Mouse (Mus musculus) adrenal gland, adult (tissue): Measurements from ENCODE around the gene Ddx19b.
"Not testable (repeated sequence)": the region's sequence is repeated elsewhere in the genome, so short reads cannot be mapped to it uniquely, and the experiment has no call there.

Experiments
- DNase-seq, 2 experiments: peaks; one replicate each; pipeline ENCODE4 v3.0.0; 2022 to 2023; ENCODE audit warnings: low spot score in 1 of 2; ENCODE audit not compliant: inconsistent age in 2 of 2

Ddx19b gene

GRCm38 (mm10) chr8:111034276-111034675 lies 2.7 kb upstream of the Ddx19b start:
- DNase-seq, result peak in 1 of 2 experiments; percentile 41

DNA sequence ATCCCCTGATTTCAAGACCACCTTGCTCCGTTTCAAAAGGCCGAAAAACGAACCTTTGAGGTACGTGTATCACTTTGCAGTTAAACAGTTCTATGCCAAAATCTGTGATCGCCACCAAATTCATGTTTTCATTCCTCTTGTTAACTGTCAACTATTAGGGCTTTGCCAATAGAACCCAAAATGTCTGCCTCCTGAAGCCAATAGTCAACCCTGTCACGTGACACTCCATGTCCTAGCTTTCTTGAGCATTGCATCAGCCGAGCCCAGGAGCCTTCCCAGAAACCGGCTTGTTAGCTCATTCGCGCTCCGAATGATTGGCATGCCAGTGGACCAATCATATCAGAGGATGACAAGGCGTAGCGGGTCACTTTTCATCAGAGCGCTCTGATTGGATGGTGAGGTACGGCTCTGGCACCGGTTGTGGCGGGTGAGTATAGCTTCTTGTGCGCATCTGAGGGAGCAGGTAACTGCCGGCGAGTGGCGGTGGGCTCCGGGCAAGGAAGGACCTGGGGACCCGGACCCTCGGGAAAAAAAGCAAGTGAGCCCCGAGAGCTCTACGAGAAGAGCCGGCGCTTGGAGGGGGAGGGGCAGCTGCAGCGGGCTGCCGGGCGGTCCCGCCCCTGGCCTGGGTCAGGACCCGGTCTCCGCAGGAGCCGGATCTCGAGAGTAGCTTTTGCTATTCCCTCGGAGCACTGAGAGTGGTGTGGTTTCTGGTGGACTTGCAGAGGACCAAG lies 2.1 kb upstream of the Ddx19b start:
- peak; percentile 98 to 100 for DNase-seq

DNA sequence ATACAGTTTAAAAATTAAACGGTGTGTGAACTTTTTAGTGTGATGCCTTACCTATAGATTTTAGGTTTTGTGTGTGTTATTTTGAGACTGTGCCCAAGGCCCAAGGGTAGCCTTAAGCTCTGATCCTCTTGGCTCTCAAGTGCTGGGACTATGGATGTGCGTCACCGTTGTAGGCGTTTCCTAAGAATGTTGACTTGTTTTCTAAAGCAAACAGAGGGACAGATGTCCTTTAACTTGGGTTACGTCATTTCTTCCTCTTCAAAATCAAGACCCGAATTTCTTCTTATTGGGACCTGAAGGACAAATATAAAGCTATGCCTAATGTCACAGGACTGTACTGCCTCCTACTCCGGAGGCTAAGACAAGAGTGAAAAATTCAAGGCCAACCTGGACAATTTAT lies 1.4 kb upstream of the Ddx19b start, which contains the start of gene Aars:
TSS of gene Aars (plus strand) at position 229 of the 400 bp plus-strand sequence.
- peak in 1 of 2 experiments; percentile 40 for DNase-seq

DNA sequence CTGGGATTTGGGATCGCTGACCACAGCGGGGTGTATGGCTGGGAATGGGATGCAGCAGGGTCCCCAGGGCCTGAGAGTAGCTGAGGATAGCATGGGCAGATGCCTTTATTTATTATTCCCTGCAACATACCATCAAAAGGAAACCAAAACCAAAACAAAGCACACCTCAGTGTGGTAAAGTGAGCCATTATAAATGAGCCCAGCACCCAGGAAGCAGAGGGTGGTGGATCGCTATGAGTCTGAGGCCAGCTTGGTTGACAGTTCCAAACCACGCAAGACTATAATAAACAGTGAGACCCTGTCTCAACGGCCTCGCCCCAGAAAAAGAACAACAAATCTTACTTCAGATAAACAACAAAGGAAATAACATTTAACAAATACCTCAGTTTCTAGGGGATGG lies 1.5 kb downstream of the Ddx19b start:
- DNase-seq, result no peak

DNA sequence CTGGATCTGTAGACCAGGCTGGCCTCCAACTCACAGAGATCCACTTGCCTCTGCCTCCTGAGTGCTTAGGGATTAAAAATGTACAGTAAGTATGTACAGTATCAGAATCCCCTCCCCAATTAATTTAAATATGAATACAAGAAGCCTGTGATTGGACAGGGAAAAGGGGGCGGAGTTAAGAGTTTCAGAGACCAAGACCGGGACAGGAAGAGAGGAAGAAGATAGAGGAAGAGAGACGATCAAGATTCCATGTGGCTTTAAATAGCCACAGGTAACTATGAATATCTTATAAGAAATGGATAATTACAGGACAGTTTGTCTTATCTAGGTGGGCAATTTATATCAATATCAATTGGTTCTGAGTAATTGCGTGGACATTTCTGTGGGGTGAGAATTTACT lies 2.0 kb downstream of the Ddx19b start:
- no peak for DNase-seq

- peak; percentile 92 to 97 for DNase-seq
Observed at GRCm38 (mm10) chr8:111027391-111027937, 4.1 kb downstream of the Ddx19b start.

- DNase-seq, result not testable (repeated sequence)
Observed at GRCm38 (mm10) chr8:111026609-111027008, 4.9 kb downstream of the Ddx19b start.

GRCm38 (mm10) chr8:111010230-111010991 lies 21.1 kb downstream of the Ddx19b start:
- DNase-seq, result not testable (repeated sequence)

GRCm38 (mm10) chr8:110997547-110998531 lies 33.7 kb downstream of the Ddx19b start, which contains the start of gene Ddx19a:
Gene Ddx19a, minus strand, starts transcription at chr8:110997800.
- peak; percentile 90 to 96 for DNase-seq

DNA sequence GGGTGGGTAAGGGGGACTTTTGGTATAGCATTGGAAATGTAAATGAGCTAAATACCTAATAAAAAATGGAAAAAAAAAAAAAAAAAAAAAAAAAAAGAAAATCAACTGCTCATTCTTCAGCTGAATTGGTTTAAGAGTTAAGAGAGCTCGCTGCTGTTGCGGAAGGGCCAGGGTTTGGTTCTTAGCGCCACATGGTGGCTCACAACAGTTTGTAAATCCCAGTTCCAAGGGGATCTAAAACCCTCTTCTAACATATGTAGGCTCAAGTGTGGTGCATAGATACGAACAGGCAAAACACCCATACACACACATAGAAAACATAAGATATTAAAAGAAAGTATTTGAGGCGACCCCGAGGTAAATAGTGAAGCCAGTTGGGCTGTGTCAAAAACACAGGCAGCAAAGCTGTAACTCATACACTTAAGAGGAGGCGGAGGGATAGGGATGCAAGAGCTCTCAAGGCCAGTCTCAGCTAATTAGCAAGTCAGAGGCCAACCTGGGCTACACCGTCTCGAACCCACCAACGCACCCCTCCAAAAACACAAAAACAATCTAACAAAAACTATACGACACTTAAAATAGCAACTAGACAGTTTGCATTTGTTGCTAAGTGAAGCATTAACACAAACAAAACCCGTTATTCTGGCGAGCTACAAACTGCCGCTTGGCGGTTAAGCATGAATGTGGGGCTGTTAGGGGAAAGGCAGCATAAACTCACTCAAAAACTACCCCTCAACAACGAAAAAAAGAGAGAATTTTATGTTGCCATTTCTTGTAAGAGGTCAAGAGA lies 34.7 kb downstream of the Ddx19b start:
- peak in 1 of 2 experiments; percentile 32 for DNase-seq

- no peak for DNase-seq
Observed at GRCm38 (mm10) chr8:110990017-110990416, 41.5 kb downstream of the Ddx19b start.

DNA sequence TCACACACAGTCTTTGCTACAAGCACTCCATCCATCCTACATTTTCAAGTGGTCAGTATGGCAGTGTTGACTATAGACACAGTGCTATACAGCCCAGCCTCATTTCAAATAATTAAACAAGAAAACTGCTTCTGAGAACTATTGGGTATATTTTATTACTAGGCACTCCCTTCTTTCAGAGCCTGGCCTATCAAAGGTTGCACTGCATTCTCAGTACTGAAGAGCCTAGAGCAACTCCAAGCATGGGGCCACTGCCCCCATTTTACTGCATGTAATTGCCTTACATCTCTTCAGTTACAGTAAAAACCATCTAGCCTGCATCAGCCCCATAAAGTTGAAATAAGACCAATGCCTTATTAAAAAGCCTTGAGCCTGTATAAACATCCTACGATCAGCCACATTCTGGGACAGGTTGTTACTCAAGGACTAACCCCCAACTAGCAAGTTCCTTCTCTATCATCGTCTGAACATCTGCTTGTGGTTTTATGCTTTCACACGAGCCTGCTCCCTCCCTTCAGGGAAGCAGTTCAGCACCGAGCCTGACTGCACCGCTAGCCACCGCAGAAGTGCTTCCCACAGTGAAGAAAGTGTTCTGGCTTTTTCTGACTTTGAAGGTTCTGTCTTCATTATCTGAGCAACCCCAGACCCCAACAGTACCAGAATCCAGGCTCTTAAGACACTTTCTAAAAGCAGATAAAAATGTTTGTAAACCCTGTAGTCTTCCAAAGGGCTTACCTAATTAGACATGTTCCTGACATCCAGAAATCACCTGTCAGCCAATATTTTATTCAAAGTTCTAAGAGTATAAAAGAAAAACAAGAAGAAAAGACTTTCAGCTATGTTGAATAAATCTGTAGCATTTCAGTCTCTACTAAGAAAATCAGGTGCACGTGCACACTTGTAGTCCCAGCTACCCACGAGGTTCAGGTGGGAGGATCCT lies 43.5 kb downstream of the Ddx19b start:
- DNase-seq, result no peak

GRCm38 (mm10) chr8:110981304-110981703 lies 50.2 kb downstream of the Ddx19b start:
- DNase-seq, result no peak

DNA sequence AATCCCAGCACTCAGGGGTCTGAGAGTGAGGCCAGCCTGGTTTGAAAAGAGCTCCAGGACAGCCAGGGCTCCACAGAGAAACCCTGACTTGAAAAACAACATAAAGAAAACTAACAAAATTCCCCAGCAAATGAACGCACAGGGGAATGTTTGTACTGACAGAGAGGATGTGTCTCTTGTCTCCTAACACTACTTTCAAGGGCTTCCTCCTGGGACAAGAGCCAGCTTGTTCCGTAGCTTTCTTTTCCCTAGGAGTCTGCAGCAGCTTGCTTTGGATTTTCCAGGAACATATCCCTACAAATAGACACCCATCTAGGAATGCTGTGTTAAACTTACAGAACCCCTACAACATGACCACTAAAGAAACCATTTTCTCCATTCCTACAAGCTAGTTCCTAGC lies 53.6 kb downstream of the Ddx19b start:
- DNase-seq, result not testable (repeated sequence)

DNA sequence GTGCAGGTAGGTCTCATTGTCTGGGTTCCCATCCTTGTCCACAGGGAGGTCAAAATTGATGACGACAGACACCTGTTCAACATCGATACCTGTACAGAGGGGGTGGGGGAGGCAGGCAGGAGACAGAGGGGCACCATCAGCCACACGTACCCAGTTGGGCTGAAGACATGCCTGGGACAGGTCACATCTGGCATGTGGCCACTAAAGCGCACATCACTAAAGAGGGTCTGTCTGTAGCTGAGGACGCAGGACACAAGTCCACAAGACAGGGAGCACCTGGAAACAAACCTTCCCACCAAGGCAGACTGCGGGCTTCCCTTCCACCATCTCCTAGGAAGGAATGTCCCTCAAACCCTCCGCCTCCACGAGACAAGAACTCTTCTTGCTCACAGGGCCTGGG lies 55.0 kb downstream of the Ddx19b start:
- not testable (repeated sequence) for DNase-seq

DNA sequence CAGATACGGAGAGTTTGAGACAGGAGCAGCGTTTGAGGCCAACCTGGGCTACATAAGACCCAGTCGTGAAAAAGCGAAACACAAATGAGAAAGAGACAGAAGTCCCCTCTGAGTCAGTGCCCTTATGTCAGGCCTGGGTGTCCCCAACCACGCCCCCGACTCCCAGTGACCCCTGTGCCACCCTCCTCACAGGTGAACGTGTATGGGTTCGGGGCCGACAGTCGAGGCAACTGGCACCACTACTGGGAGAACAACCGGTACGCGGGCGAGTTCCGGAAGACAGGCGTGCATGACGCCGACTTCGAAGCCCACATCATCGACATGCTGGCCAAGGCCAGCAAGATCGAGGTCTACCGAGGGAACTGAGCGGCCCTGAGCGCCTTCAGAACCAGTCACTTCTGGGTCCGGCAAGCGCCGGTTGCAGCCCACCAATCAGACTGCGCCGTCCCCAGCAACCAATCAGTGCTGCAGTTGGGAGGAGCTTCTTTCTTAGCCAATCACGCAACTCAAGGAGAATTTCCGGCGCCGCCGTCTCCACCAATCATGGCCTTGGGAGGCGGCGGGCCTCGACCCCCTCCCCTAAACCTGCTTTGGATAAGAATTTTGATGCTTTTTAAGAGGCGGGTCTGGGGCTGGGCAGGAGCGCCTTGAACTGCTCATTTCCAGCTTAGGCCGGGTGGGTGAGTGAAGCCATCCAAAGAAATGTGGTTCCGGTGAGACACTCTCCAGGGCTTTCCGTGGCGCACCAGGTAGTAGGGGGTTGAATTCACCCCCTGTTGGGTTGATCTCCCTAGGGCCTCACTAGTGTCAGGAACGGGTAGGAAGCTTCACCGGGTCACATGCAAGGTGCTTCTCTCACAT lies 61.4 kb downstream of the Ddx19b start:
- DNase-seq, result peak; percentile 95 to 97

GRCm38 (mm10) chr8:110967326-110967725 lies 64.2 kb downstream of the Ddx19b start:
- DNase-seq, result peak in 1 of 2 experiments; percentile 67

- peak; percentile 39 to 64 for DNase-seq
Observed at GRCm38 (mm10) chr8:110966586-110966985, 65.0 kb downstream of the Ddx19b start.
